Mouse (Mus musculus): ENCODE results near the gene Fam173a.
A peak's percentile ranks its signal among the peaks of the same experiment; 100 is the strongest.
"Not testable (repeated sequence)": the region's sequence is repeated elsewhere in the genome, so short reads cannot be mapped to it uniquely, and the experiment has no call there.

The Fam173a gene

DNA sequence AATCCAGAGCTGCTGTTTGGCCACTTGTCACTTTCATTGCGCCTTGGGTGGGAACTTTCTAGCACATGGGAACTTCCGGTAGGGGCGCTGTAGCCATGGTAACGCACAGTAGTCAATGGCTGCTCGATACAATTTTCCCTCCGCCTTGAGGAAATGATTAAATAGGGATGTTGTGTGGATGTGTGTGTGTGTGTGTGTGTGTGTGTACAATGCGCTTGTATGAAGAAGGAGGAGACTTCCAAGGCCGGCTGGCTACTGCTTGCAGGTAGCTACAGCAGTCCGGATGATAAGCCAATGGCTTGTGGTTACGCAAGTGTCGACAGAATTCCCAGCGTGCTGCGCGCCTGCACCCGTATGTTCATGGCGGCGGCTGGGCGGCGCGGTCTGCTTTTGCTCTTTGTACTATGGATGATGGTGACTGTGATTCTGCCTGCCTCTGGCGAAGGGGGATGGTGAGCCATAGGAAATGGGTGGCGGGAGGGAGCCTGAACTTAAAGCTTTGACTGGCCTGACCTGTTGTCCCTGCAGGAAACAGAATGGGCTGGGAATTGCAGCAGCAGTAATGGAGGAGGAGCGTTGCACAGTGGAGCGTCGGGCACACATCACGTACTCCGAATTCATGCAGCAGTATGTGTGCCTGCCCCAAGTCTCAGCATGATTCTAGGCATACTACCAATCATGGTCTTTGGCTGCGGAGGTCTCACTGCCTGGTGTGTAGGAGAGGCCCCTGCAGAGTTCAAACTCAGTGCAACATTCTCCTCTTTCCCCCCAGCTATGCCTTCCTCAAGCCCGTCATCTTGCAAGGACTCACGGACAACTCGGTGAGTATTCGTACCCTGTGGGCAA, 36.2 kb upstream of the Fam173a start, which contains the start of gene Jmjd8:
Gene Jmjd8 (plus strand): TSS at position 156 of the 846 bp plus-strand sequence.
- peak; percentile 98 for DNase-seq

DNA sequence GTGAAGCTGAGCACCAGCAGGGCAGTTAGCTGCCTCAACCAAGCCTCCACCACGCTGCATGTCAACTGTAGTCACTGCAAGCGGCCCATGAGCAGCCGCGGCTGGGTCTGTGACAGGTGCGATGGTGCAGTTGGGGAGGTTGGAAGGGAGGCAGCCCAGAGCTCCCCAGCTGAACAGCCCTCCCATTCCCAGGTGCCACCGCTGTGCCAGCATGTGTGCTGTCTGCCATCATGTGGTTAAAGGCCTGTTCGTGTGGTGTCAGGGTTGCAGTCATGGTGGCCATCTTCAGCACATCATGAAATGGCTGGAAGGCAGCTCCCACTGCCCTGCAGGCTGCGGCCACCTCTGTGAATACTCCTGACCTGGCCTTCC, 35.5 kb upstream of the Fam173a start:
- DNase-seq: no peak

DNA sequence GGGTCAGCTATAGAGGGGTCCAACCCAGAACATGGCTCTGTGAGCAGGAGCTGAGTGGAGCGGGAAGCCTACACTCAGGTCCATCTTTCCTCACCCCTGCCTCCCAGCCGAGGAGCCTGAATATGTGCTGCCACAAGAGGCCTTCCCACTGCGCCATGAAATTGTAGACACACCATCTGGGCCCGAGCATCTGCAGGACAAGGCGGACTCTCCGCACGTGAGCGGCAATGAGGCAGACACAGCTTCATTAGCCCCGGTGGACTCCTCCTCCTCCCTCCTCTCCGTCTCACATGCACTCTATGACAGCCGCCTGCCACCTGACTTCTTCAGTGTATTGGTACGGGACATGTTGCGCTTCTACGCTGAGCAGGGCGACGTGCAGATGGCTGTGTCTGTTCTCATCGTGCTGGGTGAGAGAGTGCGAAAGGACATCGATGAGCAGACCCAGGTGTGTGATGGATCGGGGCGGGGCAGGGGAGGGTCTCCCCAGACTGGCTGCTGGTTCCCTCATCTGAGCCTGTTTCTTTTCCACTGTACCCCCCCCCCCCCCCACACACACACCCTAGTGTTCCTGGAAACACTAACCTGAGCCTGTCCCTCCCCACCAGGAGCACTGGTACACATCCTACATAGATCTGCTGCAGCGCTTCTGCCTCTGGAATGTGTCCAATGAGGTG, 35.0 kb upstream of the Fam173a start:
- DNase-seq: peak; percentile 95

DNA sequence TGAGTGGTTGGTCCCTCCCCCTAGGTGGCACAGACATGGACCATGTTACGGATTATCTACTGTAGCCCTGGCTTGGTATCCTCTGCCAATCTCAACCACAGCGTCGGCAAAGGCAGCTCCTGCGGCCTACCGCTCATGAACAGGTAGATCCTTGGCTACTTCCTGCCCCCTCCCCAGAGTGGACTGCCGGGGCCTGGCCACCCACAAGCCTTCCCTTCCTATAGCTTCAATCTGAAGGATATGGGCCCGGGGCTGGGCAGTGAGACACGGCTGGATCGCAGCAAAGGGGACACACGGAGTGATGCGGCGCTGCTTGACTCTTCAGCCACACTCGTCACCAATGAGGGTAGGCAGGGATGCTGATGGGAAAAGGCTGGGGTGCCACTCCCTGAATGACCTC, 34.3 kb upstream of the Fam173a start:
- peak; percentile 91 for DNase-seq

DNA sequence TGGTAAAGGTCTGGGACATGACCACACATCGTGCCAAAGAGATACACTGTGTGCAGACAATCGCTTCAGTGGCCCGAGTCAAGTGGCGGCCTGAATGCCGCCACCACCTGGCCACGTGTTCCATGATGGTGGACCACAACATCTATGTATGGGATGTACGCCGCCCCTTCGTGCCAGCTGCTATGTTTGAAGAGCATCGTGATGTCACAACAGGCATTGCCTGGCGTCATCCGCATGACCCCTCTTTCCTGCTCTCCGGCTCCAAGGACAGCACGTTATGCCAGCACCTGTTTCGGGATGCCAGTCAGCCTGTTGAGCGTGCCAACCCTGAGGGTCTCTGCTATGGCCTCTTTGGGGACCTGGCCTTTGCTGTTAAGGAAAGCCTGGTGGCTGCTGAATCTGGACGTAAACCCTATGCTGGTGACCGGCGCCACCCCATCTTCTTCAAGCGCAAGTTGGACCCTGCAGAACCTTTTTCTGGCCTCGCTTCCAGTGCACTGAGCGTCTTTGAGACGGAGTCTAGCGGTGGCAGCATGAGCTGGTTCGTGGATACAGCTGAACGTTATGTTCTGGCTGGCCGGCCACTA, 33.4 kb upstream of the Fam173a start:
- DNase-seq: peak; percentile 92

DNA sequence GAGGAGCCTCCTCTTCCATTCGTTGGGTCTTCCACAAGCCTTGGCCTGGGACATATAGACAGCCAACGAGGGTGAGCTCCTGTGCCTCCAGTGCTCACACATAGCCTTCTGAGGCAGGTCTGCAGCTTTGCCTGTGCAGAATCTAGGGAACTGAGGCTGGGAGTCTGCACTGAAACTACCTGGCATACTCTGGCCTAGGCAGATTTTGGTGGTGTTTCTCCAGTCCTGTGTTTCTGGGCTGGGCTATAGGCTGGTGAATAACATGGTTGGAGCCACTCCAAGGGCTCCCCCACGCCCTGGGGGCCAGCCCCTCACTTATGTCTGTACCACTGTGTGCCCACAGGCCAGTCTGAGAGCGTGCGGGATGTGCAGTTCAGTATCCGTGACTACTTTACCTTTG, 32.6 kb upstream of the Fam173a start:
- DNase-seq: peak; percentile 91

DNA sequence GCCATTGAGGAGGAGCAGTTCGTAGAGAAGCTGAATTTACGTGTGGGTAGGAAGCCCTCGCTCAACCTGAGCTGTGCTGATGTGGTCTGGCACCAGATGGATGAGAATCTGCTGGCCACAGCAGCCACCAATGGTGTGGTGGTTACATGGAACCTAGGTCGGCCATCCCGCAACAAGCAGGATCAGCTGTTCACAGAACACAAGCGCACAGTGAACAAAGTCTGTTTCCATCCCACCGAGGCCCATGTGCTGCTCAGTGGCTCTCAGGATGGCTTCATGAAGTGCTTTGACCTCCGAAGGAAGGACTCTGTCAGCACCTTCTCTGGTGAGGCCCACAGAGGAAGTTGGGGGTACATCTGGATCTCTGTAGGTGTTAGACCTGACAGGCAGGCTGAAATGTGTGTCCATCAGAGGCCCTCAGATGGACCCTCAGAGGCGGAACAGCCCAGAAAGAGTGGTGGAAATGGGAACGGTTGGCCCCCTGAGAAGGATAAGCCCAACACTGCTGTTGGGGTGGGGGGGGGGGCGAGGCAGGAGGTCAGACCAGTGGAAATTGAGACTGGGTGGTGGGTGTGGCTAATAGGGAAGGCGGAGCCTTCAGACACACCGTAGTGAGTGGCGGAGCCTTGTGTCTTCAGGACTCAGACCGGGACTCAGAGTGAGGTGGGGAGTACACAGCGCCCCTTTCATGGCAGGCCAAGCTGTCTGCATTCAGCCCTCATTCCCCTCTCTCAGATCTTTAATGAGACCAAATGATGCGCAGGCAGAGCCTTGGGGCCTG, 31.9 kb upstream of the Fam173a start:
- peak; percentile 91 for DNase-seq

DNA sequence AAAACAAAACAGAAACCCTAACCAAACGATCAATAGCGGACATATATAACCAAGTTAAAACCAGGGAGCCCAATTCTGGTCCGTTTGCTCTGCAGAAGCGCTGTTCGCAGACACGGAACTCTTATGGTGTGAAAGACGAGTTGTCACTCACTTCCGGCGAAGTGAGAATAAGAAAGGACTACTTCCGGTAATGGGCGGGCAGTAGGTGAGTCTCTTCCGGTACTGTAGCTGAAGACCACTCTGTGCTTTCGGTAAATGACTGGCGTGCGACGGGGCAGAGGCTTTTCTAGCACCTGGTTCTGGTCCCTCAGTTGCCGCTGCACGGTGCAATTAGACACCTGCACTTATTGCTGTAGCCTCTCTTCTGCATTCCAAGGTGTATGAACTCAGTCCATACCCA, 30.8 kb upstream of the Fam173a start, which contains the start of gene Wdr24:
Gene Wdr24 (plus strand): TSS at position 176 of the 400 bp plus-strand sequence.
- peak; percentile 96 for DNase-seq

DNA sequence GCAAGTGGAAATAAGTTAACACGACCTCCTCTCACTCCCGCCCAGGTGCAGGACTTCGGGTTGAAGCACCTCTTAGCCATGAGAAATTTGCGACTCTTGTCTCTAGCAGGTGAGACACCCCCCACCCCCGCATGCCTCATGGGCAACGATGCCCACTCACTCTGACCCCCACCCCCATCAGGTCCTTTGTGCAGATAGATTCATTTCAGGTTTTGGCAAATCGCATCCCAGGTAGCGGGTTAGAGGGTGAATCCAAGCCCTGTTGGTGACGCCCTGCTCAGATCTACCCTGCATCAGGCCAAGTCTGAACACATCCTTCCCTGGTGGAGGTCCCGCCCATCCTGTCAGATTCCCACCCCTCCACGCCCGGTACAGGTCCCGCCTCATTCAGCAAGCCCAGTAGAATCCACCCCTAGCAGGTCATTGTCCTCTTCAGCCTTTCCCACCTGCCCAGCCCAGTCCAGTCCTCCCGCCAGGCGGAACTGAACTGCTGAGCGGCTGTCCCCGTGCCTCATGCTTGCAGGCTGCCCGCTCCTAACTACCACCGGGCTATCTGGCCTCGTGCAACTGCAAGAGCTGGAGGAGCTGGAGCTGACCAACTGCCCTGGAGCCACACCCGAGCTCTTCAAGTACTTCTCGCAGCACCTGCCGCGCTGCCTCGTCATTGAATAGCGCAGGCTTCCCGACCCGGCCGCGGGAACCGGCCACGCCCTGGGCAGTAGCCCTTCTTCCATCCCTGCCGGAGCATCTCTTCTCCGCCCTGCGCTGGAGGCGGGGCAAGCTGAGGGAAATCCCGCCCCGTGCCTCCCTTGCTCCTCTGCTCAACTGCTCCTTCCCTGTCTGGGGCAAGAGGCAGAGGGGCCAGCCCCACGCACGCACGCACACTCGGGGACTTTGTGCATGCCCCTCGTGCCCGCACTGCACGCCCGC, 26.4 kb upstream of the Fam173a start:
- peak; percentile 91 for DNase-seq

DNA sequence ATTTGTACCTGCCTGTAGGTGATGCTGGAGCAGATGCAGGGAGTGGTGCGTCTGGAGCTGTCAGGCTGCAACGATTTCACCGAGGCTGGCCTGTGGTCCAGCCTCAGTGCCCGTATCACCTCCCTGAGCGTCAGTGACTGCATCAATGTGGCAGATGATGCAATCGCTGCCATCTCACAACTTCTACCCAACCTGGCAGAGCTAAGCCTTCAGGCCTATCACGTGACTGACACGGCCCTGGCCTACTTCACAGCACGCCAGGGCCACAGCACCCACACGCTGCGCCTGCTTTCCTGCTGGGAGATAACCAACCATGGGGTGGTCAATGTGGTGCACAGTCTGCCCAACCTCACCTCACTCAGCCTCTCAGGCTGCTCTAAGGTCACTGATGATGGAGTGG, 25.0 kb upstream of the Fam173a start:
- DNase-seq: no peak

DNA sequence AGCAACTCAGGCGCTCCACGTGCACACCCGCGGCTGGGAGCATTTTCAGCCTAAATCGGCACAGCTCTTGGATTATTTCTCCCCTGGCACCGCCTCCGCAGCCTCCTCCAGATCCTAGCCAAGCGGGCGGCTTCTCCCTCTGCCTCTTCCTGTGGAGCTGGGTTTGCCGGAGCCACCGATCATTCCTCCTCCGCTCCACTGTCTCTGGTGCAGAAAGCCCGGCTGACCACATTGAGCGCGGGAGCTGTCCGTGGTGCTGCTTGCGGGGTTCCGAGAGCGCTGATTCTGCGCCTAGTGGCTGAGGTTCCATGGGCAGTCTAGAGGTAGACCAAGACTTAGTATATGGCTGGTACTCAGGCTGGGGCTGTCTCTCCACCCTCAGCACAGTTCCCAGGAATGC, 20.8 kb upstream of the Fam173a start:
- DNase-seq: peak; percentile 91

DNA sequence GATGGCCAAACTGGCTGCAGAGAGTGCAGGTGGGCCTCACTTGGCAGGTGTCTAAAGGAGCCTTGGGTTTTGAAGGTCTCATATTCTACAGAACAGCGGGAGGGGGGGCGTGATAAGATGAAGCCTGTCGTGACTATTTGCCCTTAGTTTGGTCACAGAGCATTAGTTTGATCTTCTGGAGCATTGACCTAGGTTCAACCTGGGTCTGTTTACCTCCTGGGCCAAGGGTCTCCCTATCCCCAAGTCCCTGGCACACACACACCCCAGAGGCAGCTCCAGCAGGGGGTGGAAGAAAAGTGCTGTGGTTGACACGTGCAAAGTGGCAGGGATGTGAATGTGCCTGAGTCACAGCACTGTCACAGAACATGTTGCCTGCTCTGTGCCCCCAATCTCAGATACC, 18.2 kb upstream of the Fam173a start:
- DNase-seq: no peak

DNA sequence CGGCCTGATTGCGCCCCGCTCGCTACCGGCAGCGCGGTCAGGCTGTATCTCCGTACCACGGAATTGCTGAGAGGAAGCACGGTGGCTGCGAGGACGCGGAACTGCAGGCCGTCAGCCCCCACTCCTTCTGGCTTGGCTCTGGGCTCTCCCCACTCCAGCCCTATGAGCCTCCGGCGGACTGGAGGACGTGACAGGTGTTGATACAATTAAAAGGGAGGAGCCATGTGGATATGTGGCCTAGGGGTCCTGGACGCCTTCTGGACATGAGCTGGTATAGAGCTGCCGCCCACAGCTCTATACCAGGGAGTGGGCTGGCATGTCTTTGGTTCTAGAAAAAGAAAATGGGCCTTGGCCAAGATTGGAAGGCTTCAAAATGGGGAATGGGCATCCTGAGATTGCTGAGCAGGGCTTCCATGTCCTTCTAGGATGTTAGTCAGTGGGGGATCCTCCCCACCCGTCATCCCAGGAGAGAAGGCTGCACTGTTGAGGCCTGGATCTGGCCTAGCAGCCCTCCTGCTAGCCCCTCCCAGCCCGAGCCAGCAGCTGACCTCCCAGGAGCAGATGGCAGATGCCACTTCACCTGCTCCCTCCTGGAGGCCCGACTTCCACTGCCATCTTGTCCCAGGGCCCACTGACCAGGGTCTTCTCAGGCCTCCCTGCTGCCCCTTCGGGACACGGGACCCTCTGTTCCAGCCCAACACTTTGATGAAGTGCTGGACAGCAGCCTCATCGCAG, 17.1 kb upstream of the Fam173a start:
- DNase-seq: no peak

DNA sequence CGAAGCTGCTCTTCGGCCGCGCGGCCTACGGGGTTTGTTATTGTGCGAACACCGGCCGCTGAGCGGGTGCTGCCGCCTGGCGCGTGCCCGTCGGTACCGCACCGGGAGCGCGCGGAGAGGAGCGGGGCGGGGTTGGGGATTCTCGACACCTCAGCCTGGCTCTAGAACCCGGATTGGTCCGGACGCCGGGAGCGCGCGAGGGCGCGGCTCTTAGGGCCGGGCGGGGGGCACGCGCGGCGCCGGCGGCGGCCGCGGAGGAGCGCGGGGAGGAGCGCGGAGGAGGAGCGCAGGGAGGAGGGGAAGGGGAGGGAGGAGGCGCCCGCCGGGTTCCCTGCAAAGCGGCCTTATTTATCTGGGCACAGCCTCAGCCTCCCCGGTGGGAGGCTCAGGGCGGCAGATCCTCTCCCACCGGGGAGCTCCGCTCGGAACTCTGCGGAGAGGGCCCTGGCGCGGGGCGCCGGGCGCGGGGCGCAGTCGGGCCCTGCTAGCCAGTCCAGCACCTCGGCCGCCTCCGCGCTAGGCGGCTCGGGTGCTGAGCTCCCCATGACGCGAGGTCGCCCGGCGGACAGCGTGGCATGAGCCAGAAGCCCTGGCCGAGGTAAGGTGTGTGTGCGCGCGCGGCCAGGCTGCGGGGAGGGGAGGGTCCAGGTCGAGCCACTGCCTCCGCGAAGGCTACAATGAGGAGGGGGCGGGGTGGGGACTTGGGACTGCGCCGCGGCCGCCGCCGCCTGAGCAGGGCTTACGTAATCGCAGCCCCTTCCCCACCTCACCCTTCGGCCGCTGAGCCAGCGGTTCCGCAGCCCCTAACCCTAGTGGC, 16.3 kb upstream of the Fam173a start, which contains the start of gene Fbxl16:
Gene Fbxl16 (plus strand): TSS at position 297 of the 817 bp plus-strand sequence.
- peak; percentile 99 for DNase-seq

DNA sequence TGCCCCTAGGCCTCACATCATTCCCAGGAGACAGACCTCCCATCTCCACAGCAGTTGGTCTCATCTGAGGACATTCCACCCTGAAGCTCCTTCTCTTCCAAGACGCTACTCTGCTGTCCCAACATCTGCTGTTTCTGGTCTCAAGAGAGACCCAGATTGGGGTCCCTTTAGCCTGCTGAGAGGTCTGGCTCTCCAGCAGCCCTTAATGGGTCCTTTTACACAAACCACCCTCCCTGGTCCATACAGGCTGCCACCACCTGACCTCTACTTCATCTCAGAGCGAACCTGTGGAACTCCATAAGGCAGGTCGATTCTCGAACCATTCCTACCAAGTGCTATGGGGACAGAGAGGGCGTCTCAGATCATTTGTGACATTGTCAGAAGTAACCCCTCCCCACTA, 15.3 kb upstream of the Fam173a start:
- no peak for DNase-seq

DNA sequence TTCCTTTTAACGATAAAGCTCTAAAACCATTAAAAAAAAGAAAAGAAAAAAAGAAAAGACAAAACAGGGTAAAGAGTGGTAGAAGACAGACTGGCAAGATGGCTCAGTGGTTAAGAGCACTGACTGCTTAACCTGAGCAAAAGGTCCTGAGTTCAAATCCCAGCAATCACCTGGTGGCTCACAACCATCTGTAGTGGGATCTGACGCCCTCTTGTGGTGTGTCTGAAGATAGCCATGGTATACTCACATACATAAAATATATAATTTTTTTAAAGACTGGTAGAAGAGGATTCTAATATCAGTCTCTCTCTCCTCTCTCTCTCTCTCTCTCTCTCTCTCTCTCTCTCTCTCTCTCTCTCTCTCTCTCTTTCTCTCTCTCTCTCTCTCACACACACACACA, 14.8 kb upstream of the Fam173a start:
- DNase-seq: not testable (repeated sequence)

DNA sequence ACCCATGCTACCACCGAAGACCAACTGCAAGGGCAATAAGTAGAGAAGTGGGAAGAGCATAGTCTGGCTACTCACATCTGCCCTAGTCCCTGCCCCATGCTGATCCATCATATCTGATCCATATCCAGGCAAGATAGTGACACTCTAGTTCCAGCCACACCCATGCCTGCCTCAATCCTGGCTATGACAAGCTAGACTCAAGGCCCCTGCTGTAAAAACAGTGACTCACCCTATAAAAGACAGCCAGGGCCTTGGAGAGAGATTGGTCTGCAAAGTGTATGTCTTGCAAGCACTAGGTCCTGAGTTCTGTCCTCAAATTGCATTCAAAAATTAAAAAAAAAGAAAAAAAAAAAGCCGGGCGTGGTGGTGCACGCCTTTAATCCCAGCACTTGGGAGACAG, 13.8 kb upstream of the Fam173a start:
- no peak for DNase-seq

DNA sequence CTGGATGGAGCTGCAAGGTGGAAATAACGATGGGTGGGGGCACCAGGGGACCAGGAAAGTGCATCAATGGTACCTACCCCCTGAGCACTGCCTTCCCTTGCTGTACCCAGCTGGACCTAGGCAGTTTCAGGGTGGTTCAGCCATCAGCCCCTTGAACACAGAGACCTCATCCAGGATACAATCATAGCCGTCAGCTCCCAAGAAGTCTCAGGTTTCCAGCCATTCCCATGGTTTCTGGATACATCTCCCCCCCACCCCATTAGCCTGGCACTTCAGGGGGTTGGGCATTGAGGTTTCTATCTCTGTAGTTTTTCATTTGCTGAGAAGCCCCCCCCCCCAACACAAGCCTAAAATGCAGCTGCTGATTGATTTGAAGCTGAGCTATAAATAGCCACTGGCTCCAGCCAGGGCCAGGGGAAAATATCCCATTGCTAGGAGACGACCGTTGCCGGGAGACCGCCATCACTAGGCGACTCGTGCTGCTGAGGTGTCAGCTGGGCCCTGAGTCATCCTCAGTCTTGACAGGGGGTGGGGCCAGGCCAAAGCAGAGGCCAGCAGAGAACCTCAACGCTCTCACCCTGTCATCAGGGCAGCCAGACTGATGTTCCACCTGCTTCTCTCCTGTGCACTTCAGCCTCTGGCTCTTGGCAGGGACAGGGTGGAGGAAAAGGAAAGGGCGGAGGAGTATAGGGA, 10.3 kb upstream of the Fam173a start:
- DNase-seq: peak; percentile 95

DNA sequence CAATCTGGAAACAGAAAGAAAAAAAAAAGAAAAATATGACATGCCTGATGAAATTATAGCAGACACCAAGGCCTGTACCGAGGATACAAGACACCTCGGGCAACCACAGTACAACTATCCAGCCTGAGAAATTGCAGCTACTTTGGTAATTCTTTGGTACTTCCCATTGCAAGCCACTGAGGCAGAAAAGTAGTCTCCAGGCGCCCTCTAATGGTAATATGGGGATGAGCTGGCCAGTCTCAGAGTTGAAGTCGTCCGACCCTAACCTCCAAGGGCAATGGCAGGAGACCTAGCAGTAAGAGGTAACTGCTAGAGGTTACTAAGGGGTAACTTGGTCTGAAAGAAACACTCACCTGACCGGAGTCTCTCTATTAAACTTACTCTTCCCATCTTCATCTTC, 8.3 kb upstream of the Fam173a start:
- peak; percentile 95 for DNase-seq
